Mouse (Mus musculus) megakaryocyte, embryonic 14.5 days (primary cell): Measurements from ENCODE around the gene Rbfox2.

Experiments used
- FLI1 ChIP-seq: IDR thresholded peaks from 2 replicates; pipeline ENCODE4 v1.6.1; 2012; ENCODE audit warnings: low read length, inconsistent platforms, mixed read lengths
- GATA1 ChIP-seq: IDR thresholded peaks from 3 replicates; pipeline ENCODE4 v1.6.1; 2012; ENCODE audit warnings: mixed read lengths, low read length, inconsistent platforms, borderline replicate concordance

GRCm38 (mm10) chr15:77350117-77350516, 43.3 kb upstream of the Rbfox2 start:
- no peak for TF ChIP-seq GATA1
- no peak for TF ChIP-seq FLI1
